Mouse (Mus musculus): Measurements from ENCODE around the gene Nktr.

The Nktr gene

GRCm38 (mm10) chr9:121707801-121708200, 11.2 kb upstream of the Nktr start:
- DNase-seq (ENCODE audit: low read depth, low spot score), result no peak

DNA sequence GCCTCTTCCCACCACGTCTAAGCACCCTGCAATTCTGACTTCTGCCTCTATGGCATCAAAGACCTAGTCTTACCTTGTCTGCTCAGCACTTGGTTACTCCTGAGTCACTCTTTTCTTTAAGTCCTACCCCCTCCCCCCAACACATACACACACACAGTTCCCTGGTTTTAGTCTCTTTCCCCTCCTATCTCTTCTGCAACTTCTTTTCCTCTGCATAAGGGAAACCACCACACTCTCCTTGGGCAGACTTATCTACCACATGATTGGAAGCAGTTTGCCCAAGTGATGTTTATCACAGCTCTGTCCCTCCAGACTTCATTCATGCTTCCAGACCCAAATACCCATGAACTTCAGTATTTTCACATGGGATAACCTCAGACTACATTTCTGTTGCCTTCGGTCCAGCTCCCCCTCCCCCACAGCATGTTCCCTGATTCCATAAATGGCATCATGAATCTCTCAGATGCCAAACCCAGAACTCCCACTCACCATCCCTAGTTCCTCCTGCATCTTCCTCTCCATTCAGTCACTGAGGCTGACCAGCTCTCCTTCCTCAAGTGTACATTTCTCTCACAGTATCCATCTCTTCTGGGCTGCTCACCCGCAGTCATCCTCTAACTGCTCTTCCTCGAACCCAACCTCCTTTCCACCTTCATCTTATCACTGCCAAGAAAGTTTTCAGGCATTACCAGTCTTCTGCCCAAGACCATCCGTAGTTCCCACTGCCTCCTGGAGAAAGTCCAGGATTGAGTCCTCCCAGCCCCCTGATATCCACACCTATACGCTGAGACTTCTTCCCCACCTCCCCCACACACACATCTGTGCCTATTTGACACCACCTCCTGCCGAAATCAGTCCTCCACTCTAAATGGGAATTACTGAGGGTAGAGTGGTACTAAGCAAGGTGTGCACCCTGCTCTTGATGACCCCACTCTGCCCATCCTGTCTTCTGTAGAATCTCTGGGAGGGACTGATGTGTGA, 10.2 kb upstream of the Nktr start:
- no peak for DNase-seq (ENCODE audit: low read depth, low spot score)

GRCm38 (mm10) chr9:121709898-121710583, 8.9 kb upstream of the Nktr start, which contains the start of gene Ss18l2:
TSS of gene Ss18l2 (plus strand) at chr9:121710329.
- DNase-seq (ENCODE audit: low read depth, low spot score), result peak; percentile 100

GRCm38 (mm10) chr9:121710584-121710975, 8.4 kb upstream of the Nktr start:
- DNase-seq (ENCODE audit: low read depth, low spot score), result no peak

DNA sequence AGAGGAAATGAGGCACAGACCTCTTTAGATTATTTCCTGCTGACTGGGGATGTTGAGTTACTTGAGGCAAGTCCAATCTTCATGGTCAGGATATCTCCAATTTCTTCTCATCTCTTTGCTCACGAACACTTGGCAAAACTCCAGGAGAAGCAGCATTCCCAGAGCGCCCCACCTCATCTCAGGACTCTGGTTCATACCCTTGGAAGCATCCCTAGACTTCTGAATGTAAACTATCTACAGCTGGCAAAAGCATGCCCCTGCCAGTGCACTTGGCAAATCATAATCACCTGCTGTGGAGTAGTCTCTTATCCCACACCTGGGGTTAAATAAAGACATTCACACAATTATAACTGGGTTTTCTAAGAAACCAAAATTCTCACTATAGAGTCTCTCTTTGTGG, 1.9 kb upstream of the Nktr start:
- no peak for DNase-seq (ENCODE audit: low read depth, low spot score)

DNA sequence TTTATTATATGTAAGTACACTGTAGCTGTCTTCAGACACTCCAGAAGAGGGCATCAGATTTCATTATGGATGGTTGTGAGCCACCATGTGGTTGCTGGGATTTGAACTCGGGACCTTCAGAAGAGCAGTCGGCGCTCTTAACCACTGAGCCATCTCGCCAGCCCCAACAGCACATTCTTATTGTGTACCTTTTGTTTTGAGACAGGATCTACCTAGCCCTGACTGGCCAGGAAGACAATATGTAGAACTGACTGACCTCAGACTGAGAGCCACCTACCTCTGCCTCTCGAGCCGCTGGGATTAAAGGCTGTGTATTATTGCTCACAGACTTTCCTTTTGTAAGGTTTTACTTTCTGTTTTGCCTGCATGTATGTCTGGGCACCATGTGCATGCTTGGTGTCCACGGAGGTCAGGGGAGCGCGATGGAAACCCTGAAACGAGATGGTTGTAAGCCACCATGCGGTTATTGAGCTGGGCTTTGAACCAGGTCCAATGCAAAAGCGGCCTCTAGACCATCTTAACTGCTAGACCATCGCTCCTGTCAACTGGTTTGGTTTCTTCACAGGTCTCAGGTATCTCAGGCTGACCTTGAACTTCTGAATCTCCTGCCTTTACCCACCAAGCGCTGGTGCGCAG, 781 bp upstream of the Nktr start:
- DNase-seq (ENCODE audit: low read depth, low spot score), result no peak

- DNase-seq (ENCODE audit: low read depth, low spot score), result peak; percentile 22
Observed at GRCm38 (mm10) chr9:121719347-121720331, 670 bp downstream of the Nktr start.

GRCm38 (mm10) chr9:121740490-121740889, 21.5 kb downstream of the Nktr start:
- no peak for DNase-seq (ENCODE audit: low read depth, low spot score)

DNA sequence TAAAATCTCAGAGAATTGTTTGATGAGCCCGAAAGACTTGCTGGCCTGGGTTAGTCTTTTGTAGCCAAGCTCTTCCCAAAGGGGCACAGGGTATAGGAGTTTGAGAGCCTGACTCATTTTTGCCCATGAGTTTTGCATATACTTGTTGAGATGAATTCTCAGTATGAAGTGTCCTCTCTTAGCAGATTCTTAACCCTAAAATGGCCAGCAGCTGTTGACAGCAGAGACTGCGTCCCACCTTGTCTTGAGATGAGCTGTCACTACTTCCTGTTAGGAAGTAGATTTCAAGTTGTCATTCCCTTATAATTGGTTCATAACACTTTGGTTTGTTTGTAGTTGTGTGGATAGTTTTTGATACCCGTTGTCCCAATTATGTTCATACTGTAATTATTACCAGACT, 22.2 kb downstream of the Nktr start:
- DNase-seq (ENCODE audit: low read depth, low spot score), result no peak

- no peak for DNase-seq (ENCODE audit: low read depth, low spot score)
Observed at GRCm38 (mm10) chr9:121744051-121744450, 25.1 kb downstream of the Nktr start.

- no peak for DNase-seq (ENCODE audit: low read depth, low spot score)
Observed at GRCm38 (mm10) chr9:121752774-121753173, 33.8 kb downstream of the Nktr start.

GRCm38 (mm10) chr9:121754624-121755023, 35.7 kb downstream of the Nktr start:
- DNase-seq (ENCODE audit: low read depth, low spot score), result no peak

- DNase-seq (ENCODE audit: low read depth, low spot score), result no peak
Observed at GRCm38 (mm10) chr9:121756785-121757184, 37.8 kb downstream of the Nktr start.

DNA sequence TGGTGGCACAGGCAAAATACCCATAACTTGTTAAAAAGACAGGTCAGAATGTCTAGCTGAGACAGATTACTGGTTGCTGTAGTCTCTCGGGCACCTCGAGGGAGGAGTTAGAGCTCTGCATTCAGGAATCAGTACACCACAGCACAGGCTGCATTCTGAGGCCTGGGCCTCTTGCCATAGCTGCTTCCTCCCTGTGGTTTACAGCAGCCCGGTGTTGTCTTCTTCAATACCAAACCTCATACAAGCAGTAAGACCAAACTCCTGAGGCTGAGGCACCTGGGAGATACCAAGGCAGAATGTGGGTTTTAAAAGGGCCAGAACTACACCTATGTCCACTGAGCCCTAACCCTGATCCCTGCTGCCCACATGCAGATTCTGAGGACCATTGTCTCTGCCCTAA, 38.5 kb downstream of the Nktr start:
- DNase-seq (ENCODE audit: low read depth, low spot score), result no peak

GRCm38 (mm10) chr9:121757835-121758814, 39.2 kb downstream of the Nktr start:
- DNase-seq (ENCODE audit: low read depth, low spot score), result no peak

DNA sequence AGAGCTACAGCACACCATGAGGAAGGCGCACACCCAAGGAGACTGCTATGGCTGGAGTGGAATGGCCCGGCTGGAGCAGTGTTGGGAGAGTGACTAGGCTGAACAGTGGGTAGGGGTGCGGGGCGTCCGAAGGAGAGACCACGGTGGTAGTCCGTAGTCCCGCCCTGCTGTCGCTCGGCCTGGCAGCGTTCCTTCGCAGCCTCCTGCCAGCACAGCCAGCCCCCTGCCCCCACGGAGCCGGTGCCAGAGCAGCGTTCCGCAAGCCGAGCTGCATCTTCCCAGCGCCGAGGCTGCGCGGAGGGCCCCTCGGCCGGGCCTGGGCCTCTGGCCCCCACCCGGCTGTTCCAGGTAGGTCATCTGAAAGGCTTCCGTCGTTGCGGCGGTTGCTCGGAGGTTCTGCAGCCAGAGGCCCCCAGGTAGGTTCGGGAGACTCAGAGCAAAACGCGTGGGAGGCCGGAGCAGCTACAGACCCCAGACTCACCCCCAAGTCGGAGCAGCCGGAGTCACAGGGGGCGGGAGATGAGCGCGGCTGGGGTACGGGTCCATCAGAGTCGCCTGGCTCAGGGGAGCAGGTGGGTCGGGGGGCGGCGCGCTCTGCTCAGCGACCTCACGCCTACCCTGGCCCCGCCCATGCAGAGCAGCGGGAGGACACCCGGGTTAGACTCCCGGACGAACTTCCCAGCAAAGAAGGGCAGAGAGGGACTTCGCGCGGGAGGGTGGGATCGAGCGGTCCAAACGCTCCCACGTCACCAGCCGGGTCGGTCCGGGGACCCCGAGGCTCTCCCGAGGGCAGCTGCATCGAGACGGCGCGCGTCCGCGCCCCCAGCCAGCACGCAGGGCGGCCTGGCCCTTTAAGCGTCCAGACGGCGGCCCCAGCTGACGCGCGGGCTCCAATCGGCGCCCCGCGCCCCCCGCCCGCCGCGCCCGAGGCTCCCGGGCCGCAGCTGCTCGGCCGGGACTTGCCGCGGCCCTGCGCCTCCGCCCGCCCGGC, 40.4 kb downstream of the Nktr start, which contains the start of gene Zfp651:
TSS of gene Zfp651 (plus strand) at position 240 of the 991 bp plus-strand sequence.
- peak; percentile 71 for DNase-seq (ENCODE audit: low read depth, low spot score)

DNA sequence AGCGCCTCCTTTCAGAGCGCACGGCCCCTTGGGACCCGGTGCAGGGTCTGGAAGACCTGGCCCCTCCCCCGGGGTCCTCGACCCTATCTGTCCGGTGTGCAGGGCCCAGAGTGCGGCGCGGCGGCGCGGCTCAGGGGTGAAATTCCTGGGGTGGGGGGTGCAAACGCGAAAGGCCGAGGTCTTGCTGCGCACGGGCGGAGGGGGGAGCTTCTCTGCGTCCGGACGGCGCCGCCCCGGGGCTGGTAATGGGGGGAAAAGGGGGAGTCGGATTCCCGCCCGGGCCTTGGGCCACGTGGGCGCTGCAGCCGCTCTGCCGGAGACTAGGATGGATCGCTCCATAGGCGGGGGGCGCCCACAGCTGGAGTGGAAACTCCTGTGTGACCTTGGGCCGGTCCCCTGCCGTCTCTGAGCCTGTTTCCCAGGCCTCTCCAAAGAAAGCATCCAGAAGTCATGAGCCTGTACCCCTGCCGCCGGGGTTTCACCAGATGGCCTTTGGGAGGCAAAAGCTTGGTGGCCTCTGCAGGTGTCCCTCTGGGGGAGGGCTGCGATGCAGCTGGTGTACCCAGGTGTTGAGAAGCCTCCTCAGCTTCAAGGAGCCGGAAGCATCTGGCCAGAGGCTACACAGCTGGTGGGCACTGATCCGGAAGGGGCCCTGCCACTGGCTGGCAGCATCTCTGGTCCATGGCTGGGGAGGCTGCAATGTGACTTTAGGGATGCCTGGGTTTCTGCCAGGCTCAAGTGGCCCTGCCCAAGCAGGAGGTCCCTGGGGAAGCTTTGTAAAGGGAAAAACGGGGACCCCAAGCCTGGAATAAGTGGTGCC, 41.5 kb downstream of the Nktr start:
- DNase-seq (ENCODE audit: low read depth, low spot score), result peak; percentile 77

All from embryo, embryonic 11.5 days (tissue).